Mouse (Mus musculus): ENCODE data around the gene Mfsd1. TPM values are rescaled to one million over a fixed set of nuclear protein-coding genes. Genes with fewer than 3 reads are reported as not detected.
A peak's percentile ranks its signal among the peaks of the same experiment; 100 is the strongest.

Mfsd1 gene
- 10 to 100 TPM; 70.1 to 80.2 (median 74.4) TPM for total RNA-seq (2022)

- DNase-seq, result peak; percentile 81
Measured at GRCm38 (mm10) chr3:67582273-67583124, at the start of gene Mfsd1. Gene Mfsd1 (plus strand): TSS chr3:67582741.

- no peak for DNase-seq
Measured at GRCm38 (mm10) chr3:67543630-67544029, 38.9 kb upstream of the Mfsd1 start.

- no peak for DNase-seq
Measured at GRCm38 (mm10) chr3:67551193-67551592, 31.3 kb upstream of the Mfsd1 start.

DNA sequence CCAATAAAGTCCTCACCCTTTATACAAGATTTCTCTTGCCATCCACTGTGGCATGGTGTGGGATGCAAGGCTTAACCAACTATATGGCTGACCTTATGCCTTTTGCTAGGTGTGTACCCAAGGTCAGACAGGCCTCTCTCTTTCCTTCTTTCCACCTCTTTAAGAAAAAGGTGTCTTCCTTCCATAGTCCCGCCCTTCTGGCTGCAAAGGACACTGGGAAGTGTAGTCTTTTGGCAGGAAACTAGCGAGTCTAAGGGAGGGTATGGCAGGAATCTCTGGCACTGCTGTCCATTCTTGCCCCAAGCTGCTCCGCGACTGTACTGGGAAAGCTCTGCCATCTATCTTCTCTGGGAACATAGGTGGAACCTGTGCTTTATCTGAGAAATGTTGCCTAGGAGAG lies 29.3 kb upstream of the Mfsd1 start:
- no peak for DNase-seq

- no peak for DNase-seq
Measured at GRCm38 (mm10) chr3:67553927-67554448, 28.6 kb upstream of the Mfsd1 start.

- no peak for DNase-seq
Measured at GRCm38 (mm10) chr3:67555211-67555610, 27.3 kb upstream of the Mfsd1 start.

GRCm38 (mm10) chr3:67557200-67557651 lies 25.3 kb upstream of the Mfsd1 start:
- DNase-seq, result no peak

DNA sequence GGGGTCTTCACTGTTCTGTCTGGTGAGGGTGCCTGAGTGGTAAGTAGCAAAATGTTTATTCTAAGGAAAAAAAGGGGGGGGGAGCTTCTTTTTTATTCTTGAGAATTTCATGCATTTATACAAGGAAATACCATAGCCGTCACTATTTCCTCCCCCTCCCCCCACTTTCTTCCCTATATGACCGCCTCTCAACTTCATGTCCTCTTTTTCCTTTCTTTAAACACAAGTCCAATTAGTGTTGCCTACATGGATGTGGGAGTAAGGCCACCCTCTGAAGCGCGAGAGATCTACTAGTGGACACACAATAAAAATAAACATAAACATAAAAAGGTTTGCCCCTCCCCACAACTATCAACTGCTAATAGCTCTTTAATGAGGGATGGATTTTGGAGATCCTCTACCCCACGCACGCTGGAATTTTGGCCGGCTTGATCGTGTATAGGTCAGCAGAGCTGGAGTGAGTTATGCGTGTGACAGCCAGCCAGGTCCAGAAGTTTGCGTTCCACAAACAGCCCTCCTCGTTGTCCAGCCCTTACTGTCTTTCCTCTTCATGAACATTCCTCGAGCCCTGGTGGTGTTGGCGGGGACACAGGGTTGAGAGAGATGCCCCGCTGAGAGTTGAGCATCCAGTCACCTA lies 24.7 kb upstream of the Mfsd1 start:
- DNase-seq, result no peak

- DNase-seq, result no peak
Measured at GRCm38 (mm10) chr3:67564731-67565357, 17.7 kb upstream of the Mfsd1 start.

- no peak for DNase-seq
Measured at GRCm38 (mm10) chr3:67565540-67566227, 16.9 kb upstream of the Mfsd1 start.

- DNase-seq, result peak; percentile 36
Measured at GRCm38 (mm10) chr3:67568015-67568618, 14.4 kb upstream of the Mfsd1 start.

- peak; percentile 11 for DNase-seq
Measured at GRCm38 (mm10) chr3:67572918-67573317, 9.6 kb upstream of the Mfsd1 start.

DNA sequence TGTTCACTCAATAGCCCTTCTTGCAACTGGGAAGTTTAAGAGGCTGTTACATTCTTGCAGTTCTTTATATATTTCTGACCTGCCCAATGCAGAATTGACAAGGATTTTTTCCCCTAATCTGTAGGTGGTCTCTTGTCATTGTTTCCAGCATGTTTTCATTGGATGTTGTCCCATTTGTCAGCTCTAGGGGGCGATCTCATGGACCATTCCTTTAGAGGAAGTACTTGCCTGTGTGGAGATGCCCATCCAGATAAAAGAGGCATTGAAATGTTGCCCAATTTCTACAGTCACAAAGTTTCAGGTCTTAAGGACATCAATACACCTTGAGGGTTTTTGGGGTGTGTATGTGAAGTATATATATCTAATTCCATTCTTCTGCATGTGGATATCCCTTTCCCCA lies 9.0 kb upstream of the Mfsd1 start:
- DNase-seq, result no peak

DNA sequence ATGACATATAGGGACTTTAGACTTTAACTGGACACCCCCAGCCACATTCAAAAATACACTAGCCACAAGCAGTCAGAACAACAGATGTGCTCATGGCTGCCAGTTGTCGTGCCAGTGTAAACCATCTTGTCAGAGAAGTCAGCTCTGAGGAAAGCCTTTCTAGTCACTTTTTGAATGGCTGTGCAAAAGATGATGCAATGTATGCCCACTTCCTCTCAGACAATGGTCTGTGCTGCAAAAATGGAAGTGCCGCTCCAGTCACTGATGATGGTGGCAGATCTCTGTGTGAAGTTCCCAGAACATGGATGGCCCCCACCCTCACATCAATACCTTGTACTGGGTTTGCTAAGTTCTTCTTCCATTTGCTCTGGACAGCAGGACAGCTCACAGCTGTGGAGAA lies 6.3 kb upstream of the Mfsd1 start:
- no peak for DNase-seq

DNA sequence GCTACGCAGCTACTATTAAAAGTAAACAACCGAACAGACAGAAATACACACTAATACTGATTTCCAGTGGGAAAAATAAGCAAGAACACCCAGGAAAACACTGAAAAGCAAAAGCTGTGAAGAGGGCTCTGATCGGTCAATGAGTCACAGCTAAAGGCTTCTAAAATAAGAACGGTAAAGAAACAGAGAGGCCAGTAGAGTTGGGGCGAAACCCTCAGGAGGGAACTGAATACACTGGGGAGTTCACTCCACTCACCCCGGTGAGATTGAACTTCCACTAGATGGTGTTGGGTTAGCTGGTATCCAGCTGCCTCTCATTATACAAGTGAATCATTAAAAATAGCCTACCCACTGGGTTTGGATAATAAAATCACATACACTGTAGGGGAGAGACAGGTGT lies 5.8 kb upstream of the Mfsd1 start:
- no peak for DNase-seq

- no peak for DNase-seq
Measured at GRCm38 (mm10) chr3:67583125-67583845, 744 bp downstream of the Mfsd1 start.

- DNase-seq, result no peak
Measured at GRCm38 (mm10) chr3:67583846-67584186, 1.3 kb downstream of the Mfsd1 start.

- DNase-seq, result no peak
Measured at GRCm38 (mm10) chr3:67586511-67586910, 4.0 kb downstream of the Mfsd1 start.

- no peak for DNase-seq
Measured at GRCm38 (mm10) chr3:67587430-67587829, 4.9 kb downstream of the Mfsd1 start.

DNA sequence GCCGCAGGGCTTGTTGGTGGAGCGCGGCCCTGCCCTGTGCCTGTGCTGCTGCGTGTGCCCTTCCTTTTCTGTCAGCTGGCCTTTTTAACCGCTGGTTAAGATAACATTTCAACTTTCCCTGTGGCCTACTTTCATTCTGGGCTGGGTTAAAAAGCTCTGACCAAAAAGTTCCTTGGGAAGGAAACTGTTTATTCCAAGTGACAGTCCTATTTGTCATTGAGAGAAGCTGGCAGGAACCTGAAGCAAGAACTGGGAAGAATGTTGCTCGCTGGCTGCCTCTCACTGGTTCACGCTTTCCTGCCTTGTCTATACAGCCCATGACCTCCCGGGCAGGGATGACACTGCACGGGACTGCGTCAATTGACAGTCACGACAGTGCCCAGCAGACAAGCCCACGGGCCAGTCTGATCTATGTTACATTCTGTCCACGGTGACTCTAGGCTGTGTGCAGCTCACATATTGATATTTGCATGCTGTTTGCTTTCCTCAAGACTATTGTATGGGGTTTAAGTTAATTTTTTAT lies 19.1 kb downstream of the Mfsd1 start:
- no peak for DNase-seq

DNA sequence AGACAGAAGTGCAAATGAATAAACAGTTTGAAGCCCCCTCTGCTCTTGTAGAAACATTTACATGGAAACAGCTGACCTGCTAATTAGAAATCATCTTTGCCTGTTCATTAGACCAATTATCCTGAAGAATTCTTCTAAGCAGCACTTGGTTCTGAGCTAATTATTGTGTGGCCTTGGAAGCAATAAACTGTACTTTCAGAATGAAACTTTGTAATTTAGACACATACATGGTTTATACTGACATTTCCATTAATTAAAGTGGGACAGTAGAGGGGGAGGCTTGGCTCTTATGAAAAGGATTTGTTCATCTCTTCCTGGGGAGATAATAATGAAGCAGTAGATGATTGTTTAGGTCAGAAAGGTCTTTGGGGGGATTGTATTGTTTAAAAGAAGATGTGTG lies 35.7 kb downstream of the Mfsd1 start:
- no peak for DNase-seq

Data from adrenal gland, adult 8-10 months (tissue).